Mouse (Mus musculus): ENCODE data around the gene Pdzrn3. TPM values are rescaled to one million over a fixed set of nuclear protein-coding genes. Genes with fewer than 3 reads are reported as not detected.
A peak's percentile ranks its signal among the peaks of the same experiment; 100 is the strongest.

Gene Pdzrn3
- polyA plus RNA-seq, 1 experiment from 2014 or later, result 22.9 TPM

- no peaks in the 10 kb centered on the region for H3K9me3 ChIP-seq (replicated peaks)
- no peaks in the 10 kb centered on the region for H3K36me3 ChIP-seq
- no peak overlapping the region for H3K9ac ChIP-seq (replicated peaks)
- no peak overlapping the region for H3K27ac ChIP-seq (replicated peaks)
- peaks cover 9% of the 10 kb centered on the region for H3K27me3 ChIP-seq (replicated peaks)
- H3K4me3 ChIP-seq (replicated peaks), result no peak overlapping the region
- ATAC-seq (ENCODE audit: low FRiP score), result no peak
- H3K4me1 ChIP-seq, result peaks cover 28% of the 10 kb centered on the region
- WGBS, result 60% methylated on average over 7 of the region's 7 CpGs
- H3K4me2 ChIP-seq, result no peak overlapping the region
Observed at GRCm38 (mm10) chr6:101270095-101270826, 107.4 kb downstream of the Pdzrn3 start.

- H3K4me3 ChIP-seq (replicated peaks), result no peak overlapping the region
- no peak overlapping the region for H3K4me2 ChIP-seq
Observed at GRCm38 (mm10) chr6:101269335-101270094, 108.2 kb downstream of the Pdzrn3 start.

GRCm38 (mm10) chr6:101268266-101268665 is 109.4 kb downstream of the Pdzrn3 start:
- Histone ChIP-seq H3K4me2 (no peak overlapping the region), H3K27me3 (replicated peaks) (peaks cover 9% of the 10 kb centered on the region), H3K27ac (replicated peaks) (no peak overlapping the region), H3K4me1 (peaks cover 35% of the 10 kb centered on the region), H3K9me3 (replicated peaks) (no peaks in the 10 kb centered on the region), H3K36me3 (no peaks in the 10 kb centered on the region), H3K9ac (replicated peaks) (no peak overlapping the region), H3K4me3 (replicated peaks) (no peak overlapping the region)
- ATAC-seq (ENCODE audit: low FRiP score), result no peak
- 24% methylated on average over 1 of the region's 1 CpGs for WGBS

More at GRCm38 (mm10) chr6:101269335-101270094, 108.2 kb downstream of the Pdzrn3 start:
- no peak for ATAC-seq (ENCODE audit: low FRiP score)
- H3K27ac ChIP-seq (replicated peaks), result 0 out of 2 replicates have a peak overlapping the region, but pooled peaks have one; percentile 37
- no peak overlapping the region for H3K9ac ChIP-seq (replicated peaks)
- no peaks in the 10 kb centered on the region for H3K9me3 ChIP-seq (replicated peaks)
- no peaks in the 10 kb centered on the region for H3K36me3 ChIP-seq
- H3K4me1 ChIP-seq, result peaks cover 28% of the 10 kb centered on the region
- peaks cover 9% of the 10 kb centered on the region for H3K27me3 ChIP-seq (replicated peaks)
- WGBS, result 41% methylated on average over 10 of the region's 10 CpGs

GRCm38 (mm10) chr6:101266787-101267186 is 110.9 kb downstream of the Pdzrn3 start:
- WGBS, result 26% methylated on average over 1 of the region's 1 CpGs
- no peaks in the 10 kb centered on the region for H3K36me3 ChIP-seq
- no peak for ATAC-seq (ENCODE audit: low FRiP score)
- no peak overlapping the region for H3K4me2 ChIP-seq
- no peak overlapping the region for H3K4me3 ChIP-seq (replicated peaks)
- no peak overlapping the region for H3K27ac ChIP-seq (replicated peaks)
- H3K9me3 ChIP-seq (replicated peaks), result no peaks in the 10 kb centered on the region
- H3K9ac ChIP-seq (replicated peaks), result no peak overlapping the region
- peaks cover 9% of the 10 kb centered on the region for H3K27me3 ChIP-seq (replicated peaks)
- peaks cover 39% of the 10 kb centered on the region for H3K4me1 ChIP-seq

GRCm38 (mm10) chr6:101263544-101263943 is 114.2 kb downstream of the Pdzrn3 start:
- Histone ChIP-seq H3K36me3 (no peaks in the 10 kb centered on the region), H3K4me2 (no peak overlapping the region), H3K27ac (replicated peaks) (no peak overlapping the region), H3K9me3 (replicated peaks) (no peaks in the 10 kb centered on the region), H3K4me3 (replicated peaks) (no peak overlapping the region), H3K27me3 (replicated peaks) (no peaks in the 10 kb centered on the region; the same call in 1 of the 2 replicates), H3K4me1 (peaks cover 20% of the 10 kb centered on the region), H3K9ac (replicated peaks) (no peak overlapping the region)
- 12% methylated on average over 4 of the region's 4 CpGs for WGBS
- ATAC-seq (ENCODE audit: low FRiP score), result peak; percentile 19; the same call in 1 of the 2 replicates

- no peaks in the 10 kb centered on the region for H3K36me3 ChIP-seq
- H3K4me1 ChIP-seq, result peaks cover 15% of the 10 kb centered on the region
- H3K27me3 ChIP-seq (replicated peaks), result peaks cover 3% of the 10 kb centered on the region; the same call in 1 of the 2 replicates
- H3K9ac ChIP-seq (replicated peaks), result no peak overlapping the region
- no peak overlapping the region for H3K4me2 ChIP-seq
- 0 out of 2 replicates have a peak, but pooled peaks have one; percentile 37 for ATAC-seq (ENCODE audit: low FRiP score)
- 9% methylated on average over 4 of the region's 4 CpGs for whole genome bisulfite sequencing
- H3K4me3 ChIP-seq (replicated peaks), result no peak overlapping the region
- no peaks in the 10 kb centered on the region for H3K9me3 ChIP-seq (replicated peaks)
- H3K27ac ChIP-seq (replicated peaks), result no peak overlapping the region
Observed at GRCm38 (mm10) chr6:101261513-101261912, 116.2 kb downstream of the Pdzrn3 start.

GRCm38 (mm10) chr6:101259411-101259810 is 118.3 kb downstream of the Pdzrn3 start:
- 61% methylated on average over 5 of the region's 5 CpGs for WGBS
- Histone ChIP-seq H3K9ac (replicated peaks) (no peak overlapping the region), H3K9me3 (replicated peaks) (no peaks in the 10 kb centered on the region), H3K4me1 (peaks cover 15% of the 10 kb centered on the region), H3K36me3 (no peaks in the 10 kb centered on the region), H3K27ac (replicated peaks) (no peak overlapping the region), H3K27me3 (replicated peaks) (0 out of 2 replicates have a peak, but pooled peaks cover 5% of the 10 kb centered on the region), H3K4me3 (replicated peaks) (no peak overlapping the region), H3K4me2 (no peak overlapping the region)
- ATAC-seq (ENCODE audit: low FRiP score), result no peak

GRCm38 (mm10) chr6:101257418-101257817 is 120.3 kb downstream of the Pdzrn3 start:
- no peak overlapping the region for H3K27ac ChIP-seq (replicated peaks)
- H3K9me3 ChIP-seq (replicated peaks), result no peaks in the 10 kb centered on the region
- H3K36me3 ChIP-seq, result no peaks in the 10 kb centered on the region
- H3K9ac ChIP-seq (replicated peaks), result no peak overlapping the region
- 92% methylated on average over 6 of the region's 6 CpGs for WGBS
- ATAC-seq (ENCODE audit: low FRiP score), result no peak
- H3K4me2 ChIP-seq, result no peak overlapping the region
- H3K4me1 ChIP-seq, result peaks cover 6% of the 10 kb centered on the region; the same call in 1 of the 2 replicates
- H3K4me3 ChIP-seq (replicated peaks), result no peak overlapping the region
- H3K27me3 ChIP-seq (replicated peaks), result peaks cover 9% of the 10 kb centered on the region; the same call in 1 of the 2 replicates

- H3K9me3 ChIP-seq (replicated peaks), result no peaks in the 10 kb centered on the region
- ATAC-seq (ENCODE audit: low FRiP score), result no peak
- no peak overlapping the region for H3K27ac ChIP-seq (replicated peaks)
- 17% methylated on average over 4 of the region's 4 CpGs for WGBS
- no peaks in the 10 kb centered on the region for H3K36me3 ChIP-seq
- H3K4me3 ChIP-seq (replicated peaks), result no peak overlapping the region
- H3K27me3 ChIP-seq (replicated peaks), result peaks cover 9% of the 10 kb centered on the region; the same call in 1 of the 2 replicates
- H3K4me2 ChIP-seq, result no peak overlapping the region
- peaks cover 27% of the 10 kb centered on the region for H3K4me1 ChIP-seq
- H3K9ac ChIP-seq (replicated peaks), result no peak overlapping the region
Observed at GRCm38 (mm10) chr6:101254652-101255051, 123.0 kb downstream of the Pdzrn3 start.

GRCm38 (mm10) chr6:101251916-101252603 is 125.6 kb downstream of the Pdzrn3 start:
- H3K4me2 ChIP-seq, result no peak overlapping the region
- peak overlapping the region; percentile 25; the same call in 1 of the 2 replicates for H3K27ac ChIP-seq (replicated peaks)
- no peak overlapping the region for H3K4me3 ChIP-seq (replicated peaks)
- 39% methylated on average over 12 of the region's 12 CpGs for WGBS
- H3K4me1 ChIP-seq, result peaks cover 27% of the 10 kb centered on the region
- H3K9ac ChIP-seq (replicated peaks), result no peak overlapping the region
- H3K9me3 ChIP-seq (replicated peaks), result no peaks in the 10 kb centered on the region
- peaks cover 7% of the 10 kb centered on the region; the same call in 1 of the 2 replicates for H3K27me3 ChIP-seq (replicated peaks)
- no peaks in the 10 kb centered on the region for H3K36me3 ChIP-seq
- ATAC-seq (ENCODE audit: low FRiP score), result no peak

- 23% methylated on average over 5 of the region's 5 CpGs for WGBS
- peak overlapping the region; percentile 25 for H3K27ac ChIP-seq (replicated peaks)
- no peaks in the 10 kb centered on the region for H3K9me3 ChIP-seq (replicated peaks)
- H3K9ac ChIP-seq (replicated peaks), result no peak overlapping the region
- peaks cover 7% of the 10 kb centered on the region for H3K27me3 ChIP-seq (replicated peaks)
- ATAC-seq (ENCODE audit: low FRiP score), result peak; percentile 43; the same call in 1 of the 2 replicates
- no peaks in the 10 kb centered on the region for H3K36me3 ChIP-seq
- H3K4me1 ChIP-seq, result peaks cover 28% of the 10 kb centered on the region
- H3K4me2 ChIP-seq, result no peak overlapping the region
- H3K4me3 ChIP-seq (replicated peaks), result no peak overlapping the region
Observed at GRCm38 (mm10) chr6:101251160-101251559, 126.5 kb downstream of the Pdzrn3 start.
